Mouse (Mus musculus) hindbrain, embryonic 13.5 days (tissue): Measurements from ENCODE around the gene Mtch1. TPM values are rescaled to one million over a fixed set of nuclear protein-coding genes. Genes with fewer than 3 reads are reported as not detected.
A peak's percentile ranks its signal among the peaks of the same experiment; 100 is the strongest.
"Not testable (repeated sequence)": the region's sequence is repeated elsewhere in the genome, so short reads cannot be mapped to it uniquely, and the experiment has no call there.

Source experiments
- ATAC-seq: fragments of 200-750 bp; cut with Nextera tagmentation; 2 replicates; pipeline ENCODE4 v1.8.0; 2017; ENCODE audit warnings: moderate TSS enrichment; ENCODE audit not compliant: low FRiP score
- H3K27ac ChIP-seq: fragments of 300-500 bp; sonication (generic); 2 replicates; pipeline ENCODE4 v1.5.1; 2015; ENCODE audit warnings: inconsistent platforms, mild to moderate bottlenecking, moderate library complexity
- H3K27me3 ChIP-seq: fragments of 300-500 bp; sonication (generic); 2 replicates; pipeline ENCODE4 v1.6.1; 2015; ENCODE audit warnings: mild to moderate bottlenecking, inconsistent platforms
- H3K36me3 ChIP-seq: fragments of 300-500 bp; sonication (generic); 2 replicates; pipeline ENCODE4 v1.6.1; 2015; ENCODE audit warnings: mild to moderate bottlenecking, inconsistent platforms
- H3K4me1 ChIP-seq: fragments of 300-500 bp; sonication (generic); replicated peaks from 2 replicates; pipeline ENCODE4 v1.6.1; 2015; ENCODE audit warnings: inconsistent platforms
- H3K4me2 ChIP-seq: fragments of 300-500 bp; sonication (generic); 2 replicates; pipeline ENCODE4 v1.6.1; 2015; ENCODE audit warnings: inconsistent platforms, mild to moderate bottlenecking, moderate library complexity
- H3K4me3 ChIP-seq: fragments of 300-500 bp; sonication (generic); 2 replicates; pipeline ENCODE4 v1.5.1; 2015; ENCODE audit warnings: mild to moderate bottlenecking, inconsistent platforms
- H3K9ac ChIP-seq: fragments of 300-500 bp; sonication (generic); 2 replicates; pipeline ENCODE4 v1.6.1; 2015; ENCODE audit warnings: mild to moderate bottlenecking, inconsistent platforms
- H3K9me3 ChIP-seq: fragments of 300-500 bp; sonication (generic); 2 replicates; pipeline ENCODE4 v1.6.1; 2016; ENCODE audit warnings: inconsistent platforms
- WGBS: fragments of 180-500 bp; shearing (Covaris S2); methylation state at CpG from one replicate; pipeline ENCODE4 v1.1.7; 2015; 5-methylcytosine and 5-hydroxymethylcytosine counted together
- polyA plus RNA-seq: library from polyadenylated mRNA; unstranded; fragments of >200 nt; fragmentation: Nextera tagmentation; extraction: Ambion mirVana; gene quantifications from 2 replicates; pipeline ENCODE4 v1.2.1, GENCODE M21; 2015

Gene Mtch1
- 423 TPM in 2 replicates for polyA plus RNA-seq

DNA sequence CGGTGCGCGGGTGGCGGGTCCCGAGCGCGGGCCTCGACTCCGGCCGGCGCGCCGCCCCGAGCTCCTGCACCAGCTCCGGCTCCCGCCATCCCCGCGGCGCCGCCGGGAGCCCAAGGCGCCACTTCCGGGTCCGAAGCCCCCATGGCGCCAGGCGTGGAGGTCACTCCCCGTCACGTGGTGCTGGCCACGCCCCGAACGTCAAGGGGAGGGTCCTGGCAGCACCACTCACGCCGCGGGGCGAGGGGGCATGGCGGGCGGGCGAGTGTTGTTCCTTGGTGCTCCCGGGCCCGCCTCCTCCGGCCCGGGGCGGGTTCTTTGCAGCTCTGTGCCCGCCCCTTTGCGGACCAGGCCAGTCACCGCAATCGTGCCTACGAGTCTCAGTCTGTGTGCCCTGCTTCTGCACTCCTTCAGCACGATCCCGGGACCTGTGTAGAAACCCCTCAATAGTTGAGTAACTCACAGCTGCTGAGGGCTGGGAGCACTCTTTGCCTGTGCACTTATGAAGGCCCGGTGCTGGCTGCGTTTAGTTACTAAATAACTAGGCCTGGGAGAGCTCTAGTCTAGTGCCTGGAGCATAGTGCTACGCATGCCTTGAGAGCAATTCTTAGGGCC lies at the start of gene Mtch1:
Gene Mtch1, minus strand, starts transcription at position 290 of the 612 bp plus-strand sequence.
- Histone ChIP-seq H3K27ac (peak within 1 kb of the TSS; percentile 95), H3K4me1 (peaks cover 35% of the 10 kb centered on the region), H3K27me3 (no peaks in the 10 kb centered on the region), H3K36me3 (peaks cover 15% of the 10 kb centered on the region), H3K4me2 (peak within 1 kb of the TSS; percentile 71), H3K9ac (peak within 1 kb of the TSS; percentile 93), H3K4me3 (peak within 1 kb of the TSS; percentile 87), H3K9me3 (no peaks in the 10 kb centered on the region)
- ATAC-seq = peak; percentile 94
- WGBS = under 1% methylated on average over 39 of the region's 53 CpGs

DNA sequence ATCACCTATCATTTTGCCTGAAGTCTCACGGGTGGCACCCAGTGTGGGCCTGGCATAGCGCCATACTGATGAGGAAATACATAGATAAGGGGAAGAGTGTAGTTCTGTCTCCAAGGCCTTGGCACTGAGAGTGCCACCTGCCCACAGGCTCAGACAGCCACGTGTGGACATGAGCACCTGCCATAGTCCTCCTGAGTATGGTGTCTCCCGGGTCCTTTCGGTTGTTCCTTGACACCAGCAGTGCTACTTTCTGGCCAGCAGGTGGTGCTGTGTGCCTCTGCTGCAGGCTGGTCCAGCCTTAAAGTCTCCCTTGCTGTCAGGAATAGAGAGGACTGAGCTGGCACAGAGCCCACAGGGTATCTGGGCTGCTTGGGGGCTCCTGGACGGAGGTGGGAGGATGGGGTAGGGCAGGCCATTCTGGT lies 49.1 kb upstream of the Mtch1 start:
- Histone ChIP-seq H3K9me3 (no peaks in the 10 kb centered on the region), H3K4me3 (no peak overlapping the region), H3K4me2 (no peak overlapping the region), H3K36me3 (no peaks in the 10 kb centered on the region), H3K27ac (no peak overlapping the region), H3K9ac (no peak overlapping the region), H3K4me1 (peaks cover 28% of the 10 kb centered on the region), H3K27me3 (peaks cover 13% of the 10 kb centered on the region; the same call in 1 of the 2 replicates)
- peak; percentile 73 for ATAC-seq
- 18% methylated on average over 6 of the region's 6 CpGs for WGBS

DNA sequence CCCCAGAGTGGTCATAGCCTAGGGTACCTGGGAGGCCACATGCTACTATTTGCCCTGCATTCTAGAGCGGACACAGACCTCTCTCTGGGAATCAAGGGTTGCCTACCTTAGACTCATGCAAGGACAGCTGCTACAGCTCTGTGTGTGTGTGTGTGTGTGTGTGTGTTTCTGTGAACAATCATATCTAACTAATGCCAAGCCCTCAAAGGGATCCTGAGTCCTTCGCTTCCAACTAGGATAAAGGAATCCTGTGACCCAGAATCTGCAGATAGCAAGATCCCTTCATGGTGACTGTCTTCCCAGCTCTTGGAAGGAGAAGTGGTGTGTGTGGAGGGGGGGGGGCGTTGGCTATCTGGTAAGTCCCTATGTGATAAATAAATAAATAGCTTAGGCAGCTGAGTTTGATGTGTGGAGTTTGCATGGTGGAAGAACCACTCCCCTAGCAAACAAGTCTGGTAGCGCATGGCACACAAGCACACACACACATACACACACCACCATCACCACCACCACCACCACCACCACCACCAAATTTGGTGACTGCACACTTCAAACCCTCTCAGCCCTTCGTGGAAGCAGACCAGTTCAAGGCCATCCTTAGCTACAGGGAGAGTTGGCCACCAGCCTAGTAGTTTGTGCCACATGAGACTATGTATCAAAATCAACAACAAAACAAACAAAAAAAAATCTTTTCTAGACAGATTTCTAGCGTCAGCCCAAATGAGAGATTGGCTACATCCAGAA lies 48.5 kb upstream of the Mtch1 start:
- Histone ChIP-seq H3K27ac (no peak overlapping the region), H3K27me3 (peaks cover 10% of the 10 kb centered on the region; the same call in 1 of the 2 replicates), H3K4me3 (no peak overlapping the region), H3K9me3 (no peaks in the 10 kb centered on the region), H3K4me1 (peaks cover 28% of the 10 kb centered on the region), H3K36me3 (no peaks in the 10 kb centered on the region), H3K9ac (no peak overlapping the region), H3K4me2 (no peak overlapping the region)
- WGBS = 67% methylated on average over 6 of the region's 6 CpGs
- ATAC-seq = no peak

DNA sequence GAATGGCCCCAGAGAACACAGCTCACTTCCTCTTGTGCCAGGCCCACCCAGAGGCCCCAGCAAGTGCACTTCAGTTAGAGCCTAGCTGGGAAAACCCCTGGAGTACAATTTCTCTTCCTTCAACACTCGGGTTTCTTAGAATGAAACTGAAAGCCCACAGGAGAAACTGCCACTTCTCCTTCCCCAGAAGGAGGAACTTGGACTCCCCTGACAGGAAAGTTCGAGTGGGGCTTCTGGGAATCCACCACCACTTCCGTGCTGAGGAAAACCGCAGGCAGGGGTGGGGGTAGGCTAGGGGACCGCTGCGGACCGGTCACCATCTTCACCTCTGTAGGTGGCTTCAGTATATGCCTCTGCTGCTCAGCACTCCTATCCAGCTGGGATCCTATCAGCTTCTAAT lies 47.6 kb upstream of the Mtch1 start:
- Histone ChIP-seq H3K4me3 (no peak overlapping the region), H3K36me3 (no peaks in the 10 kb centered on the region), H3K27ac (no peak overlapping the region), H3K9ac (no peak overlapping the region), H3K4me2 (no peak overlapping the region), H3K9me3 (no peaks in the 10 kb centered on the region), H3K4me1 (peaks cover 28% of the 10 kb centered on the region), H3K27me3 (peaks cover 7% of the 10 kb centered on the region; the same call in 1 of the 2 replicates)
- WGBS = 68% methylated on average over 7 of the region's 7 CpGs
- no peak for ATAC-seq

DNA sequence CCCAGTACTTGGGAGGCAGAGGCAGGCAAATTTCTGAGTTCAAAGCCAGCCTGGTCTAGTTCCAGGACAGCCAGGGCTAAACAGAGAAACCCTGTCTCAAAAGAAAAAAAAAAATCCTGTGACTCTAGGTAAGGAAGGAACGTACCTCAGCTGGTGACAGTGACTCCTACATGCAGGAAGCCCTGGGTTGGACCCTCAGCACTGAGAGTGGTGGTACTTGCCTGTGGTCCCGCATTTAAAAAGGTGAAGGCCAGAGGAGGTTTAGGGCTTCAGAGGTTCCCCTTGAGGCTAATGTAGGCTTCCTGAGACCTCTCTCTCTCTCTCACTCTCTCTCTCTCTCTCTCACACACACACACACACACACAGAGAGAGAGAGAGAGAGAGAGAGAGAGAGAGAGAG lies 47.0 kb upstream of the Mtch1 start:
- H3K9me3 ChIP-seq, H3K4me2 ChIP-seq, H3K27me3 ChIP-seq, H3K4me3 ChIP-seq, H3K36me3 ChIP-seq, H3K9ac ChIP-seq, H3K27ac ChIP-seq, ATAC-seq: not testable (repeated sequence)
- H3K4me1 ChIP-seq = peaks cover 28% of the 10 kb centered on the region
- WGBS = 78% methylated on average over 2 of the region's 2 CpGs

DNA sequence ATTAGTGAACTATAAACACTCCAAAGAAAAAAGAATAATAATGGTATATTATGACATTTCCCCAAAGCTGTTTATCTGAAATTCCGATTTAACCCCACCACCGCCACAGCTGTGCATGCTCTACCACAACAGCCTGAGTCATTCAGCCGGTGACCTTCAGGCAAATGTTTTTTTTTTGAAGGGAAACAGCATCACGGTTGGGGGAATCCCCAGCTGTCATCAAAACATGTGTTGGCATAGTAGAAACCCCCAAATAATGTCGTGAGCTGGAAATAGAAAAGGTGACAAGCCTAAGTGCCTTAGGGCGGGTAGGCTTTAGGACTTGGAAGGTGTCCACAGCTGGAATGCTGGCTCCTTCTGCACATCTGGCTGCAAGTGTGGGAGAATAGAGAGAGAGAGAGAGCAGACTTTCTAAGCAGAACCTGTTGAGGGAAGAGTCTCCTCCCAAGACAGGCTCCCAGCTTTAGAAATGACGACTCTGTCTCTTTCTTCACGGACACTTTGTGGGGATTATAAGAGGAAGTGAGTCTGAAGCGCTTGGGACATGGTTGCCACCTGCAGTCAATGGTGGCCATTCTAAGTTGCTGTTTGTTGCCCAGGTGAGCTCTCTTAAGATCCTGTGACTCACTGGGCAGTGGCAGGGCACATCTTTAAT lies 46.5 kb upstream of the Mtch1 start:
- H3K27ac ChIP-seq = no peak overlapping the region
- H3K4me3 ChIP-seq = no peak overlapping the region
- no peaks in the 10 kb centered on the region for H3K36me3 ChIP-seq
- H3K27me3 ChIP-seq = peaks cover 1% of the 10 kb centered on the region; the same call in 1 of the 2 replicates
- no peak overlapping the region for H3K4me2 ChIP-seq
- 76% methylated on average over 9 of the region's 9 CpGs for WGBS
- H3K9me3 ChIP-seq = no peaks in the 10 kb centered on the region
- no peak overlapping the region for H3K9ac ChIP-seq
- no peak for ATAC-seq
- peaks cover 25% of the 10 kb centered on the region for H3K4me1 ChIP-seq

DNA sequence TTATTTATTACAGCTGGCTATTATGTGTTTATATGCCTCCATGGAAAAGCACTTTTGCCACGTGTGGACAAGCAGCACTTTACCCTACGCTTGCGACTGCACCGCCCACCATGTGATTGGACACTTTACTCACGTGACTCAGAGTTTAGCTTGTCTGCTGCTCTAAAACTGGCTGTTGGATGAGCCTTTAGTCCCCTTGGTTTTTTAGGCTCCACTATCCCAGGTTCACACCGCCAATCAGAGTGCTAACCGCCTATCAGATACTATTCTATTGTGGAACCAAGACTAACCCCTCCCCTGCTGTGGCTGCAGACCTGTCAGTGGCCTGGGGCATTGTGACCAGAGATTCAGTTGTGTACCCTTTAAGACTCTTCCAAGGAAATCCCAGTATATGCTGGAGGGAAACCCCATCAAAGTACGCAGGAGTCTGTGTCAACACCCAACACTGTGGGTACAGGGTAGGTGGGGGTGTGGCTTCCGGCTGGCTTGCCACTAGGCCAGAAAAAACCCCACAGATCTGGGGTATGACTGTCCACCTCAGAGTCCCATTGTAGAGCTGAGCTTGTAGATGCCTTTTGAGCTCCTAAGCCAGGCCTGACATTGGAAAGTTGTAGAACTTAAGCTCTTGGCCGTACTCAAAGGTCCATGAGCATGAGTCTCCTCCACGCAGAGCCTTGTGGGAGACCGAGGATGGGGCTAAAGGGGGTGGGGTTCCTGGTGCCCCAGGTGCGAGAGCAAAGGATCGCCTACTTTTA lies 45.8 kb upstream of the Mtch1 start:
- no peak for ATAC-seq
- Histone ChIP-seq H3K9me3 (no peaks in the 10 kb centered on the region), H3K9ac (peak overlapping the region; percentile 13; the same call in 1 of the 2 replicates), H3K4me1 (peaks cover 18% of the 10 kb centered on the region), H3K36me3 (no peaks in the 10 kb centered on the region), H3K4me2 (no peak overlapping the region), H3K27ac (no peak overlapping the region), H3K27me3 (no peaks in the 10 kb centered on the region), H3K4me3 (no peak overlapping the region)
- 70% methylated on average over 14 of the region's 14 CpGs for WGBS

DNA sequence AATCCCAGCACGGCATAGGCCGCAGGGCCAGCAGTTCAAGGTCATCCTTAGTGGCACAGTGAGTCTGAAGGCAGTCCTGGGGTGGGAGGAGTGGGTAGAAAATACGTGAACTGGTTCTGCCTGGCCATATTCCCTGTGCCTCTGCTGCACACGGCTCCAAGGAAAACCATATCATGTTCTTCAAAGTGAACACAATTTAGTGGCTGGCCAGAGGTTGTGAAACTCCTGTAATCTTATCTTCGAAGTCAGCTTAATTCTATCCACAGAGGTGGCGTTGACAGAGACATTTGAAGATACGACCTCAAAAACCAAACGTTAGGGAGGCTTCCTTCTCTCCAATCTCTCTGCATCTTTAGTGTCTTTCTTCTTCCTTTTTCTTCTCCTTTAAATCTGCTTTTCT lies 43.5 kb upstream of the Mtch1 start:
- Histone ChIP-seq H3K27me3 (no peaks in the 10 kb centered on the region), H3K36me3 (no peaks in the 10 kb centered on the region), H3K9me3 (no peaks in the 10 kb centered on the region), H3K4me1 (no peaks in the 10 kb centered on the region), H3K4me3 (no peak overlapping the region), H3K9ac (no peak overlapping the region), H3K27ac (no peak overlapping the region), H3K4me2 (no peak overlapping the region)
- WGBS = 91% methylated on average over 8 of the region's 8 CpGs
- ATAC-seq = no peak

DNA sequence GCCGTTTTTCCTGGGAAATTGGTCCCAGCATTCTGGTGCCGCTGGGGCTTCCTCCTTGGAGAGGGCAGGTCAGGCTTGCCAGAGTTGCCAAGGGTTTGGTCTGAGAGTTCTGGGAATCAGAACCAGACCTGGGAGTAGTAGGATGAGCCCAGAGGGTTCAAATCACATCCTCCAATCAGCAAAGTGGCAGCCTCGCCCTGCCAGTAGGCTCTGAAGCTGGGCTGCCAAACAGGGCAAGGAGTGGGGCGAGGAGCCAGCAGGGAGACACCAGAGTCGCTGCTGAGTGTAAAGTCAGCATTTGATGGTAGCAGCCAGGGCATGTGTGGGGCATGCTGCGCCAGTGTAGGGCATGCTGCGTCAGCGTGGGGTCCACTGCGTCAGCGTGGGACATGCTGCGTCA lies 41.2 kb upstream of the Mtch1 start:
- Histone ChIP-seq H3K4me2 (no peak overlapping the region), H3K27me3 (no peaks in the 10 kb centered on the region), H3K36me3 (no peaks in the 10 kb centered on the region), H3K4me3 (no peak overlapping the region), H3K9ac (no peak overlapping the region), H3K4me1 (no peaks in the 10 kb centered on the region; the same call in 1 of the 2 replicates), H3K9me3 (no peaks in the 10 kb centered on the region), H3K27ac (no peak overlapping the region)
- ATAC-seq = no peak
- WGBS = 79% methylated on average over 11 of the region's 11 CpGs

DNA sequence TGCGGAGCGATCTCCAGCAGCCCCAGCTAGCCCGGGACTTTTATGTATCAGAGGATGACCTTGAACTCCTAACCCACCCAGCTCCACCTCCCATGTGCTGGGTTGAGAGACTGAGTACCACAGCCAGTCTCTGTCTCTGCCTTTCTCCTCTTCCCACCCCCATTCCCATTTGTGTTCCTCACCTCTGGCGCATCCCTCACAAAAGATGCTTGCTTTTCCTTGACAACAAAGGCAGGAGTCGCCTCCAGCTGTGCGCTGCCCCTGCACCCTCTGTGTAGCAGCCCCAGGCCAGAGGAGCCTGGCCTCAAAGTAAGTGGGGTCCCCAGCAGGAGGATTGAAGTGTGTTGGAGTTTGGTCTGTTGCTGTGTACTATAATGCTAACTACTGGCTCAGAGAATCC lies 38.0 kb upstream of the Mtch1 start:
- Histone ChIP-seq H3K27me3 (no peaks in the 10 kb centered on the region), H3K9ac (no peak overlapping the region), H3K27ac (no peak overlapping the region; the same call in 1 of the 2 replicates), H3K9me3 (no peaks in the 10 kb centered on the region), H3K36me3 (no peaks in the 10 kb centered on the region), H3K4me1 (peaks cover 4% of the 10 kb centered on the region; the same call in 1 of the 2 replicates), H3K4me3 (no peak overlapping the region), H3K4me2 (no peak overlapping the region)
- ATAC-seq = no peak
- 28% methylated on average over 6 of the region's 6 CpGs for WGBS

DNA sequence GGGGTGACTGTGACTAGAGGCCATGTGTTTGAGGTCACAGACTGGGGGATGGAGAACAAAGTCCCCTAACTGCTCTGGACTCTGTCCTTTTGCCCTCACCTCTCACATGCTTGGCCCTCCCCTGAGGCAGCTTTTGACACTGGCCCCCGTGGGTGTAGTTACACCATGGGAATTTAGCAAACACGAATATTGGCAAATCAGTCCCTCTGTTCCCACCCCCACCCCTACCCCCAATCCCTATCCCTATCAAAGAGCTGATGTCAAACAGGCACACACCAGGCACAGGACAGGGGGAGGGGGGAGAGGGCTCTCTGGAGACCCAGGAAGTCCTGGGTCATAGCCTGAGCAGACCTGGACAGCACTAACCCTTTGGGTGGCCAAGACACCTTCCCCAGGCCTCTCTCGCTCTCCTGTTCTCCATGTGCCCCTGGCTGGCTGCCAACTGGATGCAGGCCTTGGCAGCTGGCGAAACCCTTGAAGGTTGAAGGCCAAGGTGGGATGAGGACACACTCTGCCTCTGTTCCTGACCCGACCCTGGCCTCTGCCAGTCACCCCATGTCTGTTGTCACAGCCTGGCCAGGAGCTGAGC lies 37.2 kb upstream of the Mtch1 start:
- no peak overlapping the region for H3K27ac ChIP-seq
- WGBS = 59% methylated on average over 5 of the region's 5 CpGs
- H3K4me2 ChIP-seq = no peak overlapping the region
- no peak overlapping the region for H3K9ac ChIP-seq
- H3K4me3 ChIP-seq = no peak overlapping the region
- H3K9me3 ChIP-seq = no peaks in the 10 kb centered on the region
- H3K36me3 ChIP-seq = no peaks in the 10 kb centered on the region
- no peaks in the 10 kb centered on the region for H3K27me3 ChIP-seq
- peaks cover 4% of the 10 kb centered on the region; the same call in 1 of the 2 replicates for H3K4me1 ChIP-seq
- ATAC-seq = no peak
